Mouse (Mus musculus): ENCODE results near the gene Phf20. TPM values are rescaled to one million over a fixed set of nuclear protein-coding genes. Genes with fewer than 3 reads are reported as not detected.
A peak's percentile ranks its signal among the peaks of the same experiment; 100 is the strongest.

The Phf20 gene
- polyA plus RNA-seq, 1 experiment = 13.4 TPM

DNA sequence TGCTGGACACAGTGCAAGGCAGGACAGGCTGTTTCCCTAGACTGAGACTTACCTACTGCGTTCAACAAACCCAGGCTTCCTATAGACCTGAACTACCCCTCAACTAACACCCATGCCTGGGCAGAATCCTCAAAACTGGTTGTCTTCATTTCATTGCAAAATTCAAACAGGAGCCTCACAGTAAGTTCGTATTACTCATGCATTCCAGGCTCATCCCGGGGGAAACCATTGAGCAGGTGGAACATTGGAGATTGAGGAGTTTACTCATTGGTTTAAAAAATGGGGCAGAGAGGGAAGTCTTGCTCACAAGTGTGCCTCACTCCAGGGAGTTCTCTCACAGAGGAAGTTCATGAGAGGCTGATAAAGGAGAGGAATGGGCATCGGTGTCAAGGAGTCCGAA lies 114.2 kb downstream of the Phf20 start:
- no peak overlapping the region for H3ac ChIP-seq (ENCODE audit: control insufficient read depth, insufficient read length)
- peaks cover 3% of the 10 kb centered on the region for H3K36me3 ChIP-seq (ENCODE audit: control insufficient read depth, insufficient read depth)
- no peak overlapping the region for H3K4me3 ChIP-seq

DNA sequence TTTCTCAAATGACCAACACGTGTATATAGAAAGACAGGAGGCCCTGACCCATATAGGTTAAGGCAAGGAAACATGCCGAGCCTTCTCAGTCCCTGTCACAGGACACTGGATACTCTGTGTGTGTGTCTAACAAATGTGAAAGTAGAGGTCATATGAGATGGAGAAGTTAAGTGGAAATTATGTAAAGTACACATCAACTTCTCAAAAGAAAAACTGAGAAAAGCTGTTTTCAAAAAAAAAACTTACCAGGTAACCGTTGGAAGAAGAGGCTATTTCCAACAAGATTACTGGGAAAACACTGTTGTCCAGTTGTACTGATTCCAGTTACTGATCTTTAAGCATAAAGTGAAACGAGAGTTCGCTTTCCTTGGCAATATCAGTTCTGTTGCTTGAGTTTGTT lies 114.7 kb downstream of the Phf20 start:
- Histone ChIP-seq H3K27me3 (ENCODE audit: control insufficient read depth, insufficient read depth, insufficient read length) (no peaks in the 10 kb centered on the region), H3K36me3 (ENCODE audit: control insufficient read depth, insufficient read depth) (peaks cover 2% of the 10 kb centered on the region), H3K4me3 (no peak overlapping the region), H3K79me2 (ENCODE audit: control insufficient read depth, insufficient read depth) (no peaks in the 10 kb centered on the region), H3ac (ENCODE audit: control insufficient read depth, insufficient read length) (no peak overlapping the region), H3K4me2 (ENCODE audit: low read depth) (no peak overlapping the region)
- TF ChIP-seq POLR2AphosphoS2 (IDR thresholded peaks at IDR 0.05; ENCODE audit: insufficient read length, low read depth) (no peak), TCF12 (IDR thresholded peaks at IDR 0.05; ENCODE audit: insufficient read depth, poor library complexity, severe bottlenecking) (no peak), TCF3 (IDR thresholded peaks at IDR 0.05; ENCODE audit: insufficient read length, low read depth) (no peak), E2F4 (IDR thresholded peaks at IDR 0.05; ENCODE audit: insufficient read depth) (no peak), REST (IDR thresholded peaks at IDR 0.05; ENCODE audit: insufficient read depth, insufficient read length) (no peak), CEBPB (IDR thresholded peaks at IDR 0.05; ENCODE audit: insufficient read depth, poor library complexity, severe bottlenecking) (no peak), MYOD1 (IDR thresholded peaks at IDR 0.05; ENCODE audit: control insufficient read depth in 1 of 3, insufficient read length in 2 of 3, low read depth in 2 of 3) (no peak), USF1 (IDR thresholded peaks at IDR 0.05; ENCODE audit: low read depth) (no peak), MAX (IDR thresholded peaks at IDR 0.05; ENCODE audit: low read depth) (no peak), SRF (IDR thresholded peaks at IDR 0.05; ENCODE audit: control insufficient read depth, insufficient read length, low read depth) (no peak), POLR2A (IDR thresholded peaks at IDR 0.05; ENCODE audit: insufficient read length, low read depth) (no peak)

More for the DNA sequence above, 114.2 kb downstream of the Phf20 start:
- no peaks in the 10 kb centered on the region for H3K27me3 ChIP-seq (ENCODE audit: control insufficient read depth, insufficient read depth, insufficient read length)
- H3K4me2 ChIP-seq (ENCODE audit: low read depth) = no peak overlapping the region
- no peaks in the 10 kb centered on the region for H3K79me2 ChIP-seq (ENCODE audit: control insufficient read depth, insufficient read depth)
- TF ChIP-seq MYOG (IDR thresholded peaks at IDR 0.05; ENCODE audit: control insufficient read depth in 1 of 3, insufficient read depth in 1 of 3, insufficient read length in 2 of 3, low read depth in 2 of 3) (no peak), E2F4 (IDR thresholded peaks at IDR 0.05; ENCODE audit: insufficient read depth) (no peak), POLR2A (IDR thresholded peaks at IDR 0.05; ENCODE audit: insufficient read length, low read depth) (no peak), MAX (IDR thresholded peaks at IDR 0.05; ENCODE audit: low read depth) (no peak), TCF12 (IDR thresholded peaks at IDR 0.05; ENCODE audit: insufficient read depth, poor library complexity, severe bottlenecking) (no peak), MYOD1 (IDR thresholded peaks at IDR 0.05; ENCODE audit: control insufficient read depth in 1 of 3, insufficient read length in 2 of 3, low read depth in 2 of 3) (no peak), SRF (IDR thresholded peaks at IDR 0.05; ENCODE audit: control insufficient read depth, insufficient read length, low read depth) (no peak), USF1 (IDR thresholded peaks at IDR 0.05; ENCODE audit: low read depth) (no peak), REST (IDR thresholded peaks at IDR 0.05; ENCODE audit: insufficient read depth, insufficient read length) (no peak)

- Histone ChIP-seq H3K4me3 (peak overlapping the region; percentile 81), H3K36me3 (ENCODE audit: control insufficient read depth, insufficient read depth) (no peaks in the 10 kb centered on the region), H3K27me3 (ENCODE audit: control insufficient read depth, insufficient read depth, insufficient read length) (no peaks in the 10 kb centered on the region), H3K79me2 (ENCODE audit: control insufficient read depth, insufficient read depth) (no peaks in the 10 kb centered on the region), H3K4me2 (ENCODE audit: low read depth) (peak overlapping the region; percentile 60), H3ac (ENCODE audit: control insufficient read depth, insufficient read length) (peak overlapping the region; percentile 73)
- TF ChIP-seq MYOD1 (IDR thresholded peaks at IDR 0.05; ENCODE audit: control insufficient read depth in 1 of 3, insufficient read length in 2 of 3, low read depth in 2 of 3) (no peak), POLR2AphosphoS2 (IDR thresholded peaks at IDR 0.05; ENCODE audit: insufficient read length, low read depth) (no peak), REST (IDR thresholded peaks at IDR 0.05; ENCODE audit: insufficient read depth, insufficient read length) (no peak), SRF (IDR thresholded peaks at IDR 0.05; ENCODE audit: control insufficient read depth, insufficient read length, low read depth) (no peak), CEBPB (IDR thresholded peaks at IDR 0.05; ENCODE audit: insufficient read depth, poor library complexity, severe bottlenecking) (no peak), E2F4 (IDR thresholded peaks at IDR 0.05; ENCODE audit: insufficient read depth) (no peak), POLR2A (IDR thresholded peaks at IDR 0.05; ENCODE audit: insufficient read length, low read depth) (no peak), TCF12 (IDR thresholded peaks at IDR 0.05; ENCODE audit: insufficient read depth, poor library complexity, severe bottlenecking) (no peak), USF1 (IDR thresholded peaks at IDR 0.05; ENCODE audit: low read depth) (no peak), MYOG (IDR thresholded peaks at IDR 0.05; ENCODE audit: control insufficient read depth in 1 of 3, insufficient read depth in 1 of 3, insufficient read length in 2 of 3, low read depth in 2 of 3) (no peak), MAX (IDR thresholded peaks at IDR 0.05; ENCODE audit: low read depth) (no peak), TCF3 (IDR thresholded peaks at IDR 0.05; ENCODE audit: insufficient read length, low read depth) (no peak)
These were observed 115.2 kb downstream of the Phf20 start for GRCm38 (mm10) chr2:156311441-156311840.

- Histone ChIP-seq H3K4me2 (ENCODE audit: low read depth) (peak overlapping the region; percentile 60), H3K79me2 (ENCODE audit: control insufficient read depth, insufficient read depth) (no peaks in the 10 kb centered on the region), H3ac (ENCODE audit: control insufficient read depth, insufficient read length) (peak overlapping the region; percentile 73), H3K27me3 (ENCODE audit: control insufficient read depth, insufficient read depth, insufficient read length) (no peaks in the 10 kb centered on the region), H3K36me3 (ENCODE audit: control insufficient read depth, insufficient read depth) (no peaks in the 10 kb centered on the region), H3K4me3 (peak overlapping the region; percentile 81)
- TF ChIP-seq MAX (IDR thresholded peaks at IDR 0.05; ENCODE audit: low read depth) (no peak), E2F4 (IDR thresholded peaks at IDR 0.05; ENCODE audit: insufficient read depth) (no peak), REST (IDR thresholded peaks at IDR 0.05; ENCODE audit: insufficient read depth, insufficient read length) (no peak), POLR2AphosphoS2 (IDR thresholded peaks at IDR 0.05; ENCODE audit: insufficient read length, low read depth) (peak; percentile 37), TCF3 (IDR thresholded peaks at IDR 0.05; ENCODE audit: insufficient read length, low read depth) (no peak), MYOD1 (IDR thresholded peaks at IDR 0.05; ENCODE audit: control insufficient read depth in 1 of 3, insufficient read length in 2 of 3, low read depth in 2 of 3) (peak in 1 of 3 experiments; percentile 57), MYOG (IDR thresholded peaks at IDR 0.05; ENCODE audit: control insufficient read depth in 1 of 3, insufficient read depth in 1 of 3, insufficient read length in 2 of 3, low read depth in 2 of 3) (peak in 2 of 3 experiments; percentile 61 to 67), TCF12 (IDR thresholded peaks at IDR 0.05; ENCODE audit: insufficient read depth, poor library complexity, severe bottlenecking) (no peak)
These were observed 115.6 kb downstream of the Phf20 start for GRCm38 (mm10) chr2:156311841-156312291.
